Mouse (Mus musculus): ENCODE data around the gene Fxyd3.

- TF ChIP-seq CTCF (IDR thresholded peaks at IDR 0.05; ENCODE audit: borderline replicate concordance, insufficient read depth, low read length): no peak
- no peak for TF ChIP-seq POLR2A (IDR thresholded peaks at IDR 0.05; ENCODE audit: low read depth, low read length)
Measured at GRCm38 (mm10) chr7:31033409-31034165, 42.9 kb downstream of the Fxyd3 start.
